Mouse (Mus musculus) limb, embryonic 13.5 days (tissue): ENCODE measurements at regions not wholly inside any gene's neighbourhood (a gene's known extent, or its start where the extent isn't known, plus 50 kb on each side); places are given as distances from the start of the nearest gene placed in this dataset.

ENCODE experiments used
- ATAC-seq: fragments of 200-750 bp; cut with Nextera tagmentation; 2 replicates; pipeline ENCODE4 v1.8.0; 2017; ENCODE audit warnings: low read depth, moderate number of reproducible peaks, moderate TSS enrichment; ENCODE audit not compliant: low FRiP score
- H3K27ac ChIP-seq: fragments of 300-500 bp; sonication (generic); 2 replicates; pipeline ENCODE4 v1.5.1; 2015; ENCODE audit warnings: inconsistent platforms, mild to moderate bottlenecking, moderate library complexity
- H3K27me3 ChIP-seq: fragments of 300-500 bp; sonication (generic); 2 replicates; pipeline ENCODE4 v1.6.1; 2015; ENCODE audit warnings: mild to moderate bottlenecking, inconsistent platforms
- H3K36me3 ChIP-seq: fragments of 300-500 bp; sonication (generic); 2 replicates; pipeline ENCODE4 v1.6.1; 2015; ENCODE audit warnings: inconsistent platforms, mild to moderate bottlenecking, moderate library complexity
- H3K4me1 ChIP-seq: fragments of 300-500 bp; sonication (generic); 2 replicates; pipeline ENCODE4 v1.6.1; 2015; ENCODE audit warnings: inconsistent platforms
- H3K4me2 ChIP-seq: fragments of 300-500 bp; sonication (generic); replicated peaks from 2 replicates; pipeline ENCODE4 v1.6.1; 2015; ENCODE audit warnings: inconsistent platforms, mild to moderate bottlenecking, moderate library complexity
- H3K4me3 ChIP-seq: fragments of 300-500 bp; sonication (generic); 2 replicates; pipeline ENCODE4 v1.5.1; 2015; ENCODE audit warnings: moderate library complexity, mild to moderate bottlenecking, inconsistent platforms
- H3K9ac ChIP-seq: fragments of 300-500 bp; sonication (generic); 2 replicates; pipeline ENCODE4 v1.6.1; 2015; ENCODE audit warnings: mild to moderate bottlenecking, inconsistent platforms
- H3K9me3 ChIP-seq: fragments of 300-500 bp; sonication (generic); 2 replicates; pipeline ENCODE4 v1.6.1; 2016; ENCODE audit warnings: inconsistent platforms
- WGBS: fragments of 180-500 bp; shearing (Covaris S2); methylation state at CpG from one replicate; pipeline ENCODE4 v1.1.7; 2015; 5-methylcytosine and 5-hydroxymethylcytosine counted together

GRCm38 (mm10) chr3:15228641-15229040, 103.5 kb downstream of the Gm9733 start:
- no peaks in the 10 kb centered on the region for H3K36me3 ChIP-seq
- WGBS: 91% methylated on average over 2 of the region's 2 CpGs

GRCm38 (mm10) chr3:15230204-15230603, 101.9 kb downstream of the Gm9733 start:
- no peaks in the 10 kb centered on the region for H3K9me3 ChIP-seq
- no peak overlapping the region for H3K4me3 ChIP-seq
- no peaks in the 10 kb centered on the region for H3K4me1 ChIP-seq
- no peak overlapping the region for H3K4me2 ChIP-seq
- no peak overlapping the region for H3K27ac ChIP-seq
- H3K27me3 ChIP-seq: no peaks in the 10 kb centered on the region
- ATAC-seq: no peak
- no peak overlapping the region for H3K9ac ChIP-seq
- H3K36me3 ChIP-seq: no peaks in the 10 kb centered on the region
- WGBS: 68% methylated on average over 6 of the region's 6 CpGs

More at GRCm38 (mm10) chr3:15228641-15229040, 103.5 kb downstream of the Gm9733 start:
- Histone ChIP-seq H3K4me1 (no peaks in the 10 kb centered on the region), H3K4me3 (no peak overlapping the region), H3K27me3 (no peaks in the 10 kb centered on the region), H3K9me3 (no peaks in the 10 kb centered on the region), H3K4me2 (no peak overlapping the region), H3K27ac (no peak overlapping the region), H3K9ac (no peak overlapping the region)
- ATAC-seq: no peak

- Histone ChIP-seq H3K4me3 (no peak overlapping the region), H3K9ac (no peak overlapping the region), H3K9me3 (no peaks in the 10 kb centered on the region), H3K4me1 (no peaks in the 10 kb centered on the region), H3K27ac (no peak overlapping the region), H3K36me3 (no peaks in the 10 kb centered on the region), H3K4me2 (no peak overlapping the region), H3K27me3 (no peaks in the 10 kb centered on the region)
- no peak for ATAC-seq
- WGBS: 59% methylated on average over 3 of the region's 3 CpGs
These were observed 100.7 kb downstream of the Gm9733 start for GRCm38 (mm10) chr3:15231433-15231832.

- Histone ChIP-seq H3K4me1 (no peaks in the 10 kb centered on the region), H3K9ac (no peak overlapping the region), H3K36me3 (no peaks in the 10 kb centered on the region), H3K4me3 (no peak overlapping the region), H3K9me3 (no peaks in the 10 kb centered on the region), H3K27me3 (no peaks in the 10 kb centered on the region), H3K4me2 (no peak overlapping the region), H3K27ac (no peak overlapping the region)
- ATAC-seq: no peak
- 78% methylated on average over 5 of the region's 5 CpGs for WGBS
These were observed 94.2 kb downstream of the Gm9733 start for GRCm38 (mm10) chr3:15237817-15238432.

- Histone ChIP-seq H3K9ac (no peak overlapping the region), H3K27ac (no peak overlapping the region), H3K9me3 (no peaks in the 10 kb centered on the region), H3K27me3 (no peaks in the 10 kb centered on the region), H3K36me3 (no peaks in the 10 kb centered on the region), H3K4me2 (no peak overlapping the region), H3K4me3 (no peak overlapping the region), H3K4me1 (no peaks in the 10 kb centered on the region)
- ATAC-seq: no peak
These were observed 89.7 kb downstream of the Gm9733 start for GRCm38 (mm10) chr3:15242388-15242787.

GRCm38 (mm10) chr3:15243584-15243983, 88.5 kb downstream of the Gm9733 start:
- no peak for ATAC-seq
- Histone ChIP-seq H3K36me3 (no peaks in the 10 kb centered on the region), H3K4me2 (no peak overlapping the region), H3K9ac (no peak overlapping the region), H3K9me3 (no peaks in the 10 kb centered on the region), H3K27ac (no peak overlapping the region), H3K4me1 (no peaks in the 10 kb centered on the region), H3K4me3 (no peak overlapping the region), H3K27me3 (no peaks in the 10 kb centered on the region)
- 74% methylated on average over 5 of the region's 5 CpGs for WGBS

GRCm38 (mm10) chr3:15244999-15245398, 87.1 kb downstream of the Gm9733 start:
- H3K4me1 ChIP-seq: no peaks in the 10 kb centered on the region
- ATAC-seq: no peak
- 23% methylated on average over 6 of the region's 6 CpGs for WGBS
- H3K4me2 ChIP-seq: no peak overlapping the region
- H3K36me3 ChIP-seq: no peaks in the 10 kb centered on the region
- no peak overlapping the region for H3K4me3 ChIP-seq
- H3K9ac ChIP-seq: no peak overlapping the region
- H3K27me3 ChIP-seq: no peaks in the 10 kb centered on the region
- no peaks in the 10 kb centered on the region for H3K9me3 ChIP-seq
- H3K27ac ChIP-seq: no peak overlapping the region
